Mouse (Mus musculus) telencephalon, adult 2 months (tissue): ENCODE results near the gene Ficd.

Experiments
- DNase-seq: peaks from one replicate; pipeline ENCODE4 v3.0.0-alpha.2; 2011; ENCODE audit warnings: low read depth, low spot score

Gene Ficd

GRCm38 (mm10) chr5:113730641-113731121 lies 4.9 kb upstream of the Ficd start:
- no peak for DNase-seq

- DNase-seq: no peak
Observed at GRCm38 (mm10) chr5:113731174-113731573, 4.4 kb upstream of the Ficd start.

GRCm38 (mm10) chr5:113732182-113732581 lies 3.4 kb upstream of the Ficd start:
- no peak for DNase-seq

- no peak for DNase-seq
Observed at GRCm38 (mm10) chr5:113734376-113734775, 1.2 kb upstream of the Ficd start.

GRCm38 (mm10) chr5:113735023-113735344 lies 619 bp upstream of the Ficd start:
- no peak for DNase-seq

GRCm38 (mm10) chr5:113736113-113736502 lies 505 bp downstream of the Ficd start:
- no peak for DNase-seq

- no peak for DNase-seq
Observed at GRCm38 (mm10) chr5:113736522-113737164, 1.0 kb downstream of the Ficd start.

- no peak for DNase-seq
Observed at GRCm38 (mm10) chr5:113737607-113738237, 2.1 kb downstream of the Ficd start.

- DNase-seq: no peak
Observed at GRCm38 (mm10) chr5:113747629-113748028, 12.0 kb downstream of the Ficd start.

GRCm38 (mm10) chr5:113748556-113749331 lies 13.1 kb downstream of the Ficd start:
- DNase-seq: no peak

GRCm38 (mm10) chr5:113751521-113752157 lies 16.0 kb downstream of the Ficd start:
- no peak for DNase-seq

GRCm38 (mm10) chr5:113755347-113756030 lies 19.9 kb downstream of the Ficd start:
- DNase-seq: no peak

- DNase-seq: no peak
Observed at GRCm38 (mm10) chr5:113761585-113761984, 26.0 kb downstream of the Ficd start.

GRCm38 (mm10) chr5:113764426-113764825 lies 28.8 kb downstream of the Ficd start:
- DNase-seq: no peak

- DNase-seq: no peak
Observed at GRCm38 (mm10) chr5:113765641-113766526, 30.3 kb downstream of the Ficd start.

- DNase-seq: no peak
Observed at GRCm38 (mm10) chr5:113768806-113769205, 33.2 kb downstream of the Ficd start.

GRCm38 (mm10) chr5:113771213-113772162 lies 35.9 kb downstream of the Ficd start:
- DNase-seq: peak; percentile 91

GRCm38 (mm10) chr5:113772450-113772895 lies 36.9 kb downstream of the Ficd start, which contains the start of the genes Sart3 and Iscu:
Gene Sart3, minus strand, starts transcription at chr5:113772510.
Gene Iscu, plus strand, starts transcription at chr5:113772748.
- peak; percentile 92 for DNase-seq

- DNase-seq: no peak
Observed at GRCm38 (mm10) chr5:113772905-113773519, 37.4 kb downstream of the Ficd start.
